Mouse (Mus musculus): ENCODE measurements around the gene Ddx28.

DNA sequence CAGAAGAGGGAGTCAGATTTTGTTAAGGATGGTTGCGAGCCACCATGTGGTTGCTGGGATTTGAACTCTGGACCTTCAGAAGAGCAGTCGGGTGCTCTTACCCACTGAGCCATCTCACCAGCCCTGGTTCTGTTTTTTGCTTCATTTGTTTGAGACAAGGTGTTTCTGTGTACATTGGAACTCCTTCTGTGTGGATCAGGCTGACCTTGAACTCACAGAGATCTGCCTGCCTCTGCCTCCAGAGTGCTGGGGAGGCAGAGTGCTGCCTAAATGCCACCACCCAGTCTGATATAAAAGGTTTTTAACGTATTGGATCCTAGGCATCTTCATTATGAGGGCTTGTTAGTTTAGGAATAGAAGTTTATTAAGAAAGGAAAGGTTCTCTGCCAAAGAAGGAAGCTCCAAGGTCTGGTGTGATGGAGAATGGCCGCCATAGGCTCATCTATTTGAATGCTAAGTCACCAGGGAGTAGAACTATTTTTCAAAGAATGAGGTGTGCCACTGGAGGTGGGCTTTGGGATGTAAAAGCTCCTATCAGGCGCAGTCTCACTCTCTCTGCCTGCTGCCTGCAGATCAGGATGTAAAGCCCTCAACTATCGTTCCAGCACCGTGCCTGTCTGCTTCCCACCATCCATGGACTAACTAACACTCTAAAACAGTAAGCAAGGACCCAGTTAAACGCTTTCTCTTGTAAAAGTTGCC is 40.5 kb downstream of the Ddx28 start:
- TF ChIP-seq CTCF (IDR thresholded peaks at IDR 0.05; ENCODE audit: extremely low read depth, insufficient read length, insufficient replicate concordance, low read depth, low read length): no peak
- TF ChIP-seq POLR2A (IDR thresholded peaks at IDR 0.05; ENCODE audit: low read depth, low read length): no peak
